Mouse (Mus musculus) heart, adult 9 months (tissue): ENCODE results near the gene Gm29776.

ENCODE experiments used
- DNase-seq, 2 experiments: peaks; one replicate each; pipeline ENCODE4 v3.0.0; 2022; ENCODE audit warnings: low spot score in 2 of 2

The Gm29776 gene

GRCm38 (mm10) chr14:54709054-54709453 is 10.4 kb upstream of the Gm29776 start:
- no peak for DNase-seq

GRCm38 (mm10) chr14:54706589-54707320 is 8.1 kb upstream of the Gm29776 start:
- no peak for DNase-seq

GRCm38 (mm10) chr14:54705844-54706243 is 7.2 kb upstream of the Gm29776 start:
- no peak for DNase-seq

GRCm38 (mm10) chr14:54703207-54703606 is 4.6 kb upstream of the Gm29776 start:
- DNase-seq: no peak

GRCm38 (mm10) chr14:54701298-54701697 is 2.7 kb upstream of the Gm29776 start:
- peak; percentile 51 to 64 for DNase-seq

- no peak for DNase-seq
Measured at GRCm38 (mm10) chr14:54699586-54699985, 953 bp upstream of the Gm29776 start.

GRCm38 (mm10) chr14:54696752-54697151 is 1.9 kb downstream of the Gm29776 start:
- no peak for DNase-seq

- no peak for DNase-seq
Measured at GRCm38 (mm10) chr14:54695042-54695441, 3.6 kb downstream of the Gm29776 start.

GRCm38 (mm10) chr14:54687251-54687650 is 11.4 kb downstream of the Gm29776 start:
- no peak for DNase-seq

GRCm38 (mm10) chr14:54686522-54687143 is 12.0 kb downstream of the Gm29776 start, which contains the start of gene Acin1:
Acin1 (minus strand) TSS chr14:54686931.
- peak; percentile 100 for DNase-seq

GRCm38 (mm10) chr14:54686063-54686521 is 12.5 kb downstream of the Gm29776 start, which contains the start of gene 1700123O20Rik:
1700123O20Rik (plus strand) TSS chr14:54686216.
- peak in 1 of 2 experiments; percentile 84 for DNase-seq

- DNase-seq: no peak
Measured at GRCm38 (mm10) chr14:54685471-54685870, 13.2 kb downstream of the Gm29776 start.

GRCm38 (mm10) chr14:54682396-54682795 is 16.2 kb downstream of the Gm29776 start:
- no peak for DNase-seq

- no peak for DNase-seq
Measured at GRCm38 (mm10) chr14:54678657-54679304, 19.9 kb downstream of the Gm29776 start.

- no peak for DNase-seq
Measured at GRCm38 (mm10) chr14:54676290-54676689, 22.3 kb downstream of the Gm29776 start.

- DNase-seq: no peak
Measured at GRCm38 (mm10) chr14:54674317-54674716, 24.3 kb downstream of the Gm29776 start.

GRCm38 (mm10) chr14:54669381-54669780 is 29.3 kb downstream of the Gm29776 start:
- DNase-seq: peak in 1 of 2 experiments; percentile 45

GRCm38 (mm10) chr14:54664477-54665222 is 34.0 kb downstream of the Gm29776 start:
- DNase-seq: no peak

GRCm38 (mm10) chr14:54660009-54660408 is 38.6 kb downstream of the Gm29776 start:
- no peak for DNase-seq

- DNase-seq: peak; percentile 87 to 88
Measured at GRCm38 (mm10) chr14:54653496-54653895, 45.1 kb downstream of the Gm29776 start.

GRCm38 (mm10) chr14:54652787-54653186 is 45.8 kb downstream of the Gm29776 start:
- no peak for DNase-seq

GRCm38 (mm10) chr14:54651556-54651955 is 47.1 kb downstream of the Gm29776 start:
- DNase-seq: no peak
